Mouse (Mus musculus): ENCODE results near the gene Tent2.
"Not testable (repeated sequence)": the region's sequence is repeated elsewhere in the genome, so short reads cannot be mapped to it uniquely, and the experiment has no call there.

Tent2 gene

DNA sequence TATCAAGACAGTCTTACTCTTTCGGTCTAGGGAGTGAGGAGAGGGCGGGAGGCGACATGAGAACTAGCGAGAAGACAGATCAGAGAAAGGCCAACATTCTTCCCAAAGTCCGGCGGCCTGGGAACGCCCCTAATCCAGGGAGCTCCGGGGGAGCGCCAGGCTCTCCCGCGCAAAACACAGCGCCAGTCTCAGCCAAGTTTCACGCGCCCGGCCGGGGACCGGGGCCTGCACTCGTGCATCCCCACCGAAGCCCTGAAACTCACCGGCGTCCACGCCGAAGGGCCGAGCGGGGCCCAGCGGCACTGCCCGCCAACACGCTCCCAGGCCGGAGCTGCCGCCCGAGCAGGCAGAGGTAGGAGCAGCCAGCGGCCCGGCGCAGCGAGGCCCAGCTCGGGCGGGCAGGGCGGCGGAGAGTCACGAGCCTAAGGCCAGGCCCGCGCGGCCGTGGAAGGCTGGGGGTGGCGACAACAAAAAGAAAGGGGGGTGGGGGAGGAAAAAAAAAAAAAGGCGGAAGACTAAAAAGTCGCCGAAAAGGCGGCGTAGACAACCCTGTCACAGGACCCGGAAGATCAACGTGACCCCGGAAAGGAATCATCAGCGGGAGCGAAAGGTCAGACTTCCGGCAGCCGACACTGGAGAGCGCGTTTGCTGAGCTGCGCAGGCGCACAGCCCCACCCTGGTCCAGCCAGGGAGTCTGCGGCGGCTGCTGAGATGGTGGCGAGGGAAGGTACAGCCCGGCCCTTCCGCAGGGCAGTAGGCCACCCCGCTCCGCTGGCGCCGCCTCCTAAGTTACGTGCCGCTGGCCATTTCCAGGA, at the start of gene Tent2:
Gene Tent2, minus strand, starts transcription at position 555 of the 815 bp plus-strand sequence.
- DNase-seq = peak; percentile 90

DNA sequence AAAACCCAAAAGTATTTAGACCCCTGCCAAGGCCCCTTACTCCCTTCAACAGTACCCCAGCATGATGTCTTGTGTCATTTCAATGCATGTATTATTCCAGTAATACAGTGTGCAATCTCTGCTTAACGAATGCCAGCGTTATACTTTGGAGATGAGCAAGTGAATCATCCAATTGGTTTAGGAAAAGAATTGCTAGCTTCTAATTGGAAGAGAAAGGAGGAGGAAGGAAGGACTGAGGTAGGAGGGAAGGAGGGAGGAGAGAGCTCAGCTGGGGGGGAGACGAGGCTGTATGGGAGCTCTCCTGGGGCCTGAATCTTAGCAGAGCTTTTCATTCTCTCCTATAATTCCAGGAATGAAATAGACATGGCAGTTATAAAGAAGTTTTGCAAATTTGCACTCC, 49.0 kb upstream of the Tent2 start:
- DNase-seq = no peak

DNA sequence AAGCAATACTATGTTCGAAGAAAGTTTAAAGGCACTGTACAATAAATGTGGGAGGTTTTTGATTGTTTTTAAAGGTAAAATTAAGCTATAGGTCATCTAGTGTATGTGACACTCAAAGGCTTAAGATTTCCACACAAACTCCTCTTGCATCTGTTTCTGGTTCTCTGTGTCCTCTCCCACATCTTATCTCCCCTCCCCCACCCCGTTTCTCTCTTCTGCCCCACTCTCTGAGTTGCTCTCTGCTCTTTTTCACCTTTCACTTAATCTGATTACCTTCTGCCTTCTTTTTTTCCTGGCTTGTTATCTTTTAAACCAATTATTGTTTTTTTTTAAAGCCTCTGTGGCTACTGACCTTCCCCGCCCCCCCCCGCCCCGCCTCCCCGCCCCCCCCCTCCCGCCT, 47.4 kb upstream of the Tent2 start:
- no peak for DNase-seq

DNA sequence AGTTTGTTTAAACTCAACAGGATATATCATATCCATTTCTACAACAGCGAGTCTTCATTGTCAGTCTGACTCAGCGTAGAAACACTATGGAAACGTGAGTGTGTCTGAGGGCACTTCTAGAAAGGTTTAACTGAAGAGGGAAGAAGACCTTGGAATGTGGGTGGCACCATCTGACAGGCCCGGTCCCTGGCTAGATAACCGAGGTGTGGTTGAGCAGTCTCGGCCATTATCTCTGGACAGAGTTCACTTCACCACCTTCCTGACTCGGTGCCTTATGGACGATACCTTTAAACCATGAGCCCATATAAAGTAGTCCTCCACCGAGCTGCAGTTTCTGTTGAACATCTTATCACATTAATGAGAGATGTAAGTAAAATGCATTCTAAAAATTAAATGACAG, 46.9 kb upstream of the Tent2 start:
- no peak for DNase-seq

DNA sequence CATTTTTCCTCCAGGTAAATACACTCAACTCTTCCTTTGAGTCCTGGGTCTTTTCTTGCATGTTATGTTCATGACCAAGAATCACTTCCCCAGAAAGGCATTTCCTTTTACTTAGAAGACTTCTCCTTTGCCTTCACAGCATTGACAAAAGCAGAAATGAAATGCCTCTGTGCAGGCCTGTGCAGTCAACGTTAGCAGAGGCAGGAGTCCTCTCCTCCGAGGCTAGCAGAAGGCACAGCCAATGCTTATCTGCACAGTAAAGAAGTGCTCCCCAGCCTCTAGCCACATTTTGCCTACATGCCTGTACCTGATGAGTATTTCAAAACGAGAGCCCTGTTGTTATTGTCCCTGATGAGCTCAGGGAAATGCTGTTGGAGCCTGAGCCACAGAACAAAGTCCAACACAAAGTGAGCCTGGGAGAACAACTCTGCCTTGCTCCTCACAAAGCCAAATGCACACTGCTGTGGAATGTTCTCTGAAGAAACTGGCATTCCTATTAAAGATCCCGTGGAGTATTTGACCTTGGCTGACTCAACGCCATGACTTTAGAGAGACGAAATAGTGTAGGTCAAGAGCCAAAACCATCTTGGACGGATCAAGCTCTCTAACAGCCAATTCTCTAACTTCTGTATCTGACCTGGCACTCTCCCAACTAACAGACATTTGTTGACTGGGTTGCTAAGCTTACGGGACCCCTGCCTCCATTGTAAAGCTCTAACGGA, 45.7 kb upstream of the Tent2 start:
- no peak for DNase-seq

DNA sequence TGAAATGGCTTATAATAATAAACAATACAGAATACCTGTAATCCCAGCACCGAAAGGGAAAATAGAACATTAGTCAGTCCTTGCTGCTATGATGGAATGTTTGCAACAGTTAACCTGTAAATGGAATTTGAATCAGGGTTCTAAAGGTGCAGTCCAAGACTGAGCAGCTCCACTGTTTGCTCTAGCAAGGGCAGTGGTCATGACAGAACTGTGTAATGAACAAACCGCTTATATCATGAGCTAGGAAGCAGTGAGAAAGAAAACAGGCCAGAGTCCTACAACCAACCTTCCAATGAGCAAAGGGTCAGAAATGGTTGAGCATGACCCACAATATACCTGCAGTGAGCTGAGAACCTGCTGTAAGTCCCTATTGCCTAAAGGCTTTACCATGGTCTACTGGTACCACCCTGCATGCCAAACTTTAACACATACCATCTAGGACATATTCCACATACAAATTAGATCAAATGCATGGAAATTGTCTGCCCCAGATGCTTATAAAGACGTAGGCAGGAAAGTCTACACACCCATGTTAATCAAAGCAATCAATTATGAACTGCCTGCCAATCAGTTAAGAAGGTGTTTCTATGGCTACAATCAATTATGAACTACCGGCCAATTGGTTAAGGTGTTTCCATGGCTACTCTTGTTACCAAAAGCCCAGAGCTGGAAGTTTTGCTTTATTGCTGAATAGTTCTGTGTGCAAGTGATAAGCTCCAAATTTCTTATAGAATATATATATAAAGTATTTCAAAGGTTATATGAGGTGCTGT, 42.3 kb upstream of the Tent2 start:
- DNase-seq = no peak

DNA sequence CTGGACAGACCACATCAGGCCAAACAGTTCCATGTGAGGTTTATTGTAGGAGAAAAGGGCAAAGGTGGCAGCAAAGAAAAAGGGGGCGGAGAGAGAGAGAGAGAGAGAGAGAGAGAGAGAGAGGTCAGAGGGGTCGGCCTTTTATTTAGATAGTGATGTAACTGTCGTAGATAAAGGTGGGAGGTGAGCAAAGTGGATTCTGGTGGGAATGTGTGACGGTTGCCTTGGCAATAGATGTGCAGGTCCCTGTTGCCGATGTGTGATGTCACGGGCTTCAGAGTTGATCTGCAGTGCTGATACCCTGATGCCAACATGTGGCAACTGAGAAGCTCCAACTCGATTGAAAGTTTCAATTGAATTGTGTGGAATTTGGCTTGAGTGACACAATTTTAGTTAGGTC, 40.1 kb upstream of the Tent2 start:
- no peak for DNase-seq

DNA sequence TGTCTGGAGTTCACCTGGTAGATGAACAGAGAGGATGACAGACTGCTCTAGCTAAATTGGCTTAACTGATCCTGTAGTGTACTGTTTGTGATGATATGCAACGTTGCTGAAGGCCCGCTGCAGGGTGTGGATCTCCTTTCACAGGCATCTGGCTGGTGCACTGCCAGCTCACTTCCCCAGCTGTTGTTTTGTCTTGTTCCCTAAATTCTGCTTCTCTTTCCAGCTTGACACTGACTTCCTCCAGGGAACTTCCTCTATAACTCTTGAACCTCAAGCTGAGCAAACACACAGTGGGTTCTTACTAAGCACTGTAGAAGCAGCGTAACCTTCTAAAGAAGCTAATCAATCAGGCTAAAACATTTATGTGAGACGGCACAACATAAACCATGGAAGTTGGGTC, 38.8 kb upstream of the Tent2 start:
- no peak for DNase-seq

DNA sequence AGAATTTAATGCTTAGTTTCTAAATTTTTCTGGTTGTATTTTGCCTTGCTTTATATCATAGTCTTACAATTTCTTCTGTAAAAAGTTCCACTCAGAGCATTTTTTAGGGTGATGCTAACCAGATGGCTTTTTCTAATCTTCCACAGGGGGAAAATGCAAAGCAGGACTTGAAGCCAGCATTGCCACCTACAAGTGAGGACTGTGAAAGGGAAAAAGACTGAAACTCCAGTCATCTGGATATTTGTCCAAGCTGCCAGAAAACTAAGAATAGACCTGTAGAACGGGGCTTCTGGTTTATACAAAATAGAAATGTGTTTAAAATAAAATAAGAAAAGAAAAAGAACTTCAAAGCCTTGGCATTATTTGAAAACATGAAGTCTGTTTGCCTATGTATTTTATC, 19.6 kb upstream of the Tent2 start:
- DNase-seq = no peak

DNA sequence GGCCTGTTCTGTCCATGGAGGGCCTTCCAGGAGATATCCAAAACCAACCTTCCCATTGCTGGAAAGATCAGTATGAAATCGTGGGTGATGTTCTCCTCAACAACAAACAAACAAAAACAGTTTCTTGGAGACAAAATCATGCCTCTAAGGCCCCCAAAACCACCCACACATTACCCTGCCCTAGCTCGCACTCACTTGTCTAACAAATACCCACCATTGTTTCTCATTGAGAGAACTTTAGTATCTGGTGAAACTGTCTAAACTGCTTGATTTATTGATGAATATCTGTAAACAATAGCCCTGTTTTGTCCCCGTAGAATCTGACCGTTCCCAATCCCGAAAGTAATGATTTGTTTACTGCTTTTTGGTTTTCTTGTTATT, 451 bp upstream of the Tent2 start:
- DNase-seq = no peak

DNA sequence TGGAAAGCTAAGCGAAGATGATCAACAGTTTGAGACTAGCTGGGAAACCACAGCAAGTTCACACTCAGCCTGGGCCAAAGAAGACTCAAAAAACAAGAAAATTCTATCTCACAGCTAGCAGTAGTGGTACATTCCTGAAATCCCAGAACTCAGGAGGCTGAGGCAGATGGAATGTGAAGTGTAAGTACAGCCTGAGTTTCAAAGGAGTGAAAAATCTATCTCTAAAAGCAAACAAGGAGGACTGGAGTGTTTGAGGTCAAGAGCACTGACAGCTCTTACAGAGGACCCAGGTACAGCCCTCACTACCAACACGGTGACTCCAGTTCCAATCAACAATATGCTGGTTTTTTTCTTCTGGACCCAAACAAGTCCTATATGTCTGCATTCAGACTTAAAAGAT, 2.8 kb downstream of the Tent2 start:
- no peak for DNase-seq

DNA sequence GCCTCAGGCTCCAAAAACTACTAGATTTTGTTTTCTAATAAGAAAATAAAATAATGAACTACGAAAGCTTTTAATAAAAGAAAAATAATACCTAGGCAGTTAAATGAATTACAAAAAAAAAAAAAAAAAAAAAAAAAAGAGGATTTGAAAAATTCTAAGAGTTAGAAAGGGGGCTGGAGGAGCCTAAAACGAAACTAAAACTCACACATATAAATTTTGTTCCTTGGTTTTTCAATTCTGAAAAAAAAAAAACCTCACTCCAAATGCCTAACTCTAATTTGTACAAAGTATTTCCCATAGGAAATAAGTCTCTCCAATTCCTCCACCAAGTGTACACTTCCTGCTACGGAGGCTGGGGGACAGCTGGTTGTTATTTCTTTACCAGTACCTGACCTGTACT, 3.4 kb downstream of the Tent2 start:
- DNase-seq = no peak

DNA sequence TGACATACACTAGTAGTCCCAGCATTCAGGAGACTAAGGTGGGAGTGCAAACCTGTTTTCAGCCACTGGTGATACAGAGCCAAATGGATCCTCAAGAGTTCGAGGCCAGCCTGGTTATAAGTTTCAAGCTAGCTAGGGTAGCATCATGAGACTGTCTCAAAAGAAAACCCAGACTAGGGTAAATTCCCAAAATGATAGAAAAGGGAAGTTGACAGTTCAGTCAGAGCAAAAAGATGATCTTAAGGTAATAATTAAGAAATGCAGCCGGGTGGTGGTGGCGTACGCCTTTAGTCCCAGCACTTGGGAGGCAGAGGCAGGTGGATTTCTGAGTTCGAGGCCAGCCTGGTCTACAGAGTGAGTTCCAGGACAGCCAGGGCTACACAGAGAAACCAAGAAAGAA, 4.4 kb downstream of the Tent2 start:
- not testable (repeated sequence) for DNase-seq

DNA sequence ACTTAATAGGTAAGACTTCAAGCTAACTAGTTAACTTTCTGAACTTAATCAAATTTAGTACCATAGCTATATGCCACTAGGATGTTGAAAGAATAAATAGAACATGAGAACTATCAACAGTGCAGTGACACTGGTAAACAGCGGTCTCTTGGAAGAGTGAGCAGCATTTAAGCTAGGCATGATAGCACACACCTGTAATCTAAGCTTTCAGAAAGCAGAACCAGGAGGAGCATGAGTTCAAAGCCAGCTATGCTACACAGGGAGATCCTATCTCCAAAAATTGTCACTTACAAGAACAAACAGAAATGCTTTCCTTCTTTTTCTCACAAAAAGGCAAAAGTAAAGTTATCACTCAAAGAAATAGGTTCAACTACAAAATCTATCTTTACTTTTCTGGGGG, 11.8 kb downstream of the Tent2 start:
- no peak for DNase-seq

DNA sequence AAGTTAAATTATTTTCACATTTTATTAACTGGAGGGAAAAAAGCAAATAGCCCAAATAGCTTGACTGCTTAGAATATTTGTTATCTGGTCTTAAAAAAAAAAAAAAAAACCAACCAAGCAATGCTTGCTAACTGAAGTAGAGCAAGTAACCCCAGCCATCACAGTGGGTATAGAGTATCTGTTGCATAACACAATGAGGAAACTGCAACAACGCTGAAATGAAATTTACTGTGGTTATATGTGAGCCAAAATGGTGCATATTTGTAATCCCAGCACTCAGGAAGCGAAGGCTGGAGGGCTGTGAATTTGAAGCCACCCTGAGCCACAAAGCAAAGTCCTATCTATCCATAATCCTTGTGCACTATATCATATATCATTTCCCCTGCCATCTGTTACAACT, 12.7 kb downstream of the Tent2 start:
- DNase-seq = no peak

DNA sequence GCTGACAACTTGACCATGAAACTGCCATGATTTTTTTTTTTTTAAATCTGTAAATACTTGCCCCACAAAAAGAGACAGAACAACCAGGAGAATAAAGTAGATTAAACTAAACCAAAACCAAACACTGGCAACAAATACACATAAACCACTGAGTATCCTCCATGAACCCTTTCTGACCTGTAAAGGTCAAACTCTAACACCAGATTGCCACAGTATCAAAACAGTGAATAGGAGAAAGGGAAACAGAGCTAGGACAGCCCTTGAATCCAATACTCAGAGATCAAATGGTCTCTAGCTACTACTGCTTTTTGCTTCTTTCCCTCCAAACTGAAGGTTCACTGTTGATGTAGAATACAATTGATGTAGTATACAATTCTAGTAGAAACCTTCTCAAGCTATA, 14.6 kb downstream of the Tent2 start:
- DNase-seq = no peak

DNA sequence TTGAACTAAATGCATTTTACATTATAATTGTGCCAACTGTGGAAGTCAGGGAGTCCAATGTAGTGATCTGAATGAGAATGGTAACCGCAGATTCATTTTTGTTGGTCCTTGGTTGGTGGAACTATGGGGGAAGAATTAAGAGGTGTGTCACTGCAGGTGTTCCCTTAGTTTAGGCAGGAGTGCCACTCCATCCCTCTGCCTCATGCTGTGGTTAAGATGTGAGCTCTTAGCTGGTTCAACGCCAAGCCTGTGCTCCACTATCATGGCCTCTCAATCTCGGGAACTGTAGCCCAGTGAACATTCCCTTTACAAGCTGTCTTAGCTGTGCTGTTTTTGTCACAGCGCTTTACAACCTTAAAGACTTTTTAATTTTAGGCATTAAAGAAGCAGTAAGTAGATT, 28.9 kb downstream of the Tent2 start:
- no peak for DNase-seq

DNA sequence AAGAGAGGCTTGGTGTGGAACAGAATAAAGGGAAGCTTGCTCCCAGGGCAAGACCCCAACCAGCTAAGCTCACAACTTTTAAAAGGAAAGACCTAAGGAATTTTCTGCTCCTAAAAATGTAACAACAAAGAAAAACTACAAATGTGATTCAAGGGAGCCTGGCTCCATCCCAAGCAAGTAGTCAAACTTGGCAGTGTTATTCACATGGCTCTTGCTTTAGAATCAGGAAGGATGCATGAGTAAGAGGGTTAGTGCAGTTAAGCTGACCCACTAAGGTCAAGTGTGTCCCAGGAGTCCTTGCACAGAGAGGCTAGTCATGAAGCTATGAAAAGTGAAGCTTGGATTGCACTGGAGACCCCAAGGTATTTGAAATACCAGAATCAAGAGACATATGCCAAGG, 29.7 kb downstream of the Tent2 start:
- no peak for DNase-seq

DNA sequence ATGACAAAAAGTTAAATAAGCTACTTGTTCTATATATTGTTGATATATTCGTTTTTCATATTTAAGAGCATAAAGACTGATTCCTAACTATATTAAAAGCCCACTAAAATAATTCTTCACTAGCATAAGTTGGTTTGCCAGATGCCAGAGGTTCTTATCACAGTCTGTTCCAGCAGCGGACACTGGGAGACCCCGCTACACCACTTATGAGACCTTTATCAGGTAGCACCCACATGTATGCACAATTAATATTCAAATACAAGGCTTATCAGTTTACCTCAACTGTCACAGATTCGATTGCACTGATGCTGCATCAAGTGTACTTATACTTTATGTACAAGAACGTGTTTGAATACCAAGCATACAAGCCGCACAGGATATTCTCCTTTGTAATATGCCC, 33.9 kb downstream of the Tent2 start:
- DNase-seq = no peak

DNA sequence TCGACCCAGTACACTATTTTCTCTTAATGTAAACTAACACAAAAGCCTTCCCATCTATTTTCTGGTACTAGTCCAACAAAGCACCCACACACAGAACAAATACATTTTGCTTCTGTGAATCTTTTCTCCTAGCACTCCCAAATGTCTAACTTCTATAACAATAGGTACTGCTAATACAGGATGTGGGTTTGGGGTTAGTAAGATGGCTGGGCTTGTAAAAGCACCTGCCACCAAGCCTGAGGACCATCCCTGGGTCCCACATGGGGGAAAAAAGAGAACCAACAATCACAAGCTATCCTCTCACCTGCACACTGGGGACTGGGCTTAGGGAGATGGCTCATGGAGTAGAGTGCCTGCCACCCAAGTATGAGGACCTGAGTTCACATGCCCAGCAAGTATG, 38.9 kb downstream of the Tent2 start:
- DNase-seq = no peak

DNA sequence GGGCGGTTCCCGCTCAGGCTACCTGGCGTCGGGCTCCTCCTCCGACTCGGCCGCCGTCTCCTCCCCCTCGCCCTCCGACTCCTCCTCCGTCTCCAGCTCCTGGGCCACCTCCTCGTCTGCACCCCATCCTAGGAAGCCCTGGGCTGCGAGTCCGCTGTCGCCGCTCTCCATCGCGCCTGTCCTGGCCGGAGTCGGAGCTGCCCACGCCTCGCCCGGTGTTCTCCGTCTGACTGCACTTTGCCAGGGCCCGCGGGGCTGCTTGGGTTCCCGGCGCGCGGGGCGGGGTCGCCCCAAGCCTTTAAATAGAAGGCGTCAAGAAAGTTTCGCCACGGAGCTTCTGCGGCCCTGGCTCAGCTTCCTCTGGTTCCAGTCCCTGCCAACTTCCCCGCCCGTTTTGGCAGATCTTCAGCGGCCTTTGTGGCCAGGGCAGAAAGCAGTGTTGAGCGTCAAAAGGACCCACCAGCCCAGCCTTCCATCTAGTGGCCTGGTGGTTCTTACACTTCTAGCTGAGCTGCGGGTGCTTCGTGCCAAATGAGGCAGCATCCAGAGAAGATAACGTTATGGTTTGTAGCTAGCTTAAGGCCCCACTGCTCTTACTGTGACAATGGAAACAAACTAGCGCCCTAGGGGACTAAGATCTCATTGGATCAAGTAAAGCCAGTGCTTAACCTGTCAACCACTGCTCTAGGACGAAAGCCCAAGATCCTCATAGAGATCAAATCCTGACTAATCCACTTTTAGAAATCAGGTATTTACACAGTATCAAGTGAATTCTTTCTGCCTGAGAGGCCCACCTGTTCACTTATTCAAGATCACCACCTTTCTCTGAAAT, 47.6 kb downstream of the Tent2 start, which contains the start of gene Cmya5:
Gene Cmya5, minus strand, starts transcription at position 389 of the 832 bp plus-strand sequence.
- peak; percentile 78 for DNase-seq

DNA sequence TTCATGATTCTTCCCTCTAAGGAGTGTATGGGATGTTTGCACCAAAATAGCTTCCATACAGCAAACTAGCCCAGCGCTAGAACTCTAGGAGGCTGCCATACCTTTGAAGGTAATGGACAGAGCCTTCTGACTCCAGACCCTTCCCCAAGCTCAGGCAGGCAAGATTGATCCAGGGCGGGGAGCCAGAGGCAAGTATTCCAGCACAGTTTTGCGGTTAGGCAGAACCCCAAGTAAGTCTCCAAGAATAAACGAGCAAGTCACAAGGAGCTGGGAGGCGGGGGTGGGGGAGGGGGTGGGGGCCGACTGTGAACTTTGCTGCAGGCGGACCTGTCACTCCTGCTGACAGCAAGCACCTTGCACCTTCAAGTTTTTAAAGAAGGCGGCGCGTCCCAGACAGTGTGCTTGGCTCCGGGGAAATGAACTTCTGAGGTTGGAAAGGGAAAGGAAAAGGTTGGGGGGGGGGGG, 48.3 kb downstream of the Tent2 start:
- no peak for DNase-seq

DNA sequence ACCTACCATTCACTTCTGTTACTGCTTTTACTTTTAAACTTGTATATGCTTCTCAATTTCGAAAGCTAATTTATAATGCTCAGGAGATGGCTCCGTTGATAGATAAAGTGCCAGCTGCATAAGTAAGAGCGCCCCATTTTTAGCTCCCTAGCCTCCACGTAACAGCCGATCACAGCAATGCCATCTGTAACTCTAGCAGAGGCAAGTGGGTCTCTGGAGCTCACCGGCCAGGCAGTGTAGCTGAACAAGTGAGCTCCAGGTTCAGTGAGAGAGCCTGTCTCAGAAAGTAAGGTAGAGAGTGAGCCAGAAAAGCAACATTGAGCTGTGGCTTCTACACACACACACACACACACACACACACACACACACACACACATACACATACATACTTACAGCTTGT, 51.0 kb downstream of the Tent2 start:
- no peak for DNase-seq

All from right cerebral cortex, postnatal 14 days (tissue).